Mouse (Mus musculus) E14TG2a.4 (cell line): ENCODE data around the gene Elk4.

Experiments used
- CTCF ChIP-seq: conservative IDR thresholded peaks from 2 replicates; pipeline ENCODE4 v1.5.1; 2014; ENCODE audit warnings: low read length
- NANOG ChIP-seq: IDR thresholded peaks from 2 replicates; pipeline ENCODE4 v1.6.1; 2014; ENCODE audit warnings: borderline replicate concordance, low read length, mixed read lengths
- POU5F1 ChIP-seq: IDR thresholded peaks from 2 replicates; pipeline ENCODE4 v1.6.1; 2014; ENCODE audit warnings: low read length, borderline replicate concordance

GRCm38 (mm10) chr1:132065001-132065400 is 57.6 kb downstream of the Elk4 start:
- TF ChIP-seq CTCF: no peak
- TF ChIP-seq NANOG: no peak
- TF ChIP-seq POU5F1: no peak
